Mouse (Mus musculus): ENCODE measurements around the gene Acot2. TPM values are rescaled to one million over a fixed set of nuclear protein-coding genes. Genes with fewer than 3 reads are reported as not detected.
A peak's percentile ranks its signal among the peaks of the same experiment; 100 is the strongest.
"Not testable (repeated sequence)": the region's sequence is repeated elsewhere in the genome, so short reads cannot be mapped to it uniquely, and the experiment has no call there.

The Acot2 gene
- total RNA-seq (2021): 10 to 100 TPM; 16.2 to 18.1 TPM
- long read RNA-seq, experiment 1, transcript Acot2-201 (3 exons, 2,196 nt): major isoform, 8 of 8 reads
- long read RNA-seq, experiment 1, partial matches to known transcripts: 0 of 8 reads
- long read RNA-seq, experiment 1, other reads (novel, unspliced or antisense): 0 of 8 reads
- long read RNA-seq, experiment 2, transcript Acot2-201 (3 exons, 2,196 nt): major isoform, 10 of 10 reads
- long read RNA-seq, experiment 2, partial matches to known transcripts: 0 of 10 reads
- long read RNA-seq, experiment 2, other reads (novel, unspliced or antisense): 0 of 10 reads

DNA sequence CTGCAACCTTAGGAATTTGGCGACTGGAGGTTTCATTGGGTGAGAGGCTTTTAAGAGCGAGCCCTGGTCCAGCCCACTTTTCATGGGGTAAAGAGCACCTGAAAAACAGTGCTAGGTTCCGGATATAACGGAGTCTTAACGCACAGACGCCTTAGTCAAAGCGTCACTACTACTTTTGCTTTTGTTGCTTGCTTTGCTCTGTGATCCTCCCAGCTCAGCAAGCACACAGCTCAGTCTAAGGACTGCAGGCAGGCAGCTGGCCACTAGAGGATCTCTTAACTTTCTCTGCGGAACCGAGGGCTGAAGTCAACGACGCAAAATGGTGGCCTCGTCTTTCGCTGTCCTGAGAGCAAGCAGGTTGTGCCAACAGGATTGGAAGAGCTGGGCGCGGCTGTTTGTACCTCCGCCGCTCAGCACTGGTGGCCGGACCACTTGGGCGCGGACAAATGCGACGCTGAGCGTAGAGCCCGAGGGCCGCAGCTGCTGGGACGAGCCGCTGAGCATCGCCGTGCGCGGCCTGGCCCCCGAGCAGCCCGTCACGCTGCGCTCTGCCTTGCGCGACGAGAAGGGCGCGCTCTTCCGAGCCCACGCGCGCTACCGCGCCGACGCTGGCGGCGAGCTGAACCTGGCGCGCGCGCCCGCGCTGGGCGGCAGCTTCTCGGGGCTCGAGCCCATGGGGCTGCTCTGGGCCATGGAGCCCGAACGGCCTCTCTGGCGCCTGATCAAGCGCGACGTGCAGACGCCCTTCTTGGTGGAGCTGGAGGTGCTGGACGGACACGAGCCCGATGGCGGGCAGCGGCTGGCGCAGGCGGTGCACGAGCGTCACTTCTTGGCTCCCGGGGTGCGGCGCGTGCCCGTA, at the start of gene Acot2:
Gene Acot2, plus strand, starts transcription at position 279 of the 859 bp plus-strand sequence.
- peak; percentile 82 for TF ChIP-seq CTCF (conservative IDR thresholded peaks at IDR 0.05)
- H3K27ac ChIP-seq: peak within 1 kb of the TSS; percentile 96
- DNase-seq (ENCODE audit: low spot score in 2 of 2): peak; percentile 72 to 75
- peak within 1 kb of the TSS; percentile 77 for H3K4me3 ChIP-seq

DNA sequence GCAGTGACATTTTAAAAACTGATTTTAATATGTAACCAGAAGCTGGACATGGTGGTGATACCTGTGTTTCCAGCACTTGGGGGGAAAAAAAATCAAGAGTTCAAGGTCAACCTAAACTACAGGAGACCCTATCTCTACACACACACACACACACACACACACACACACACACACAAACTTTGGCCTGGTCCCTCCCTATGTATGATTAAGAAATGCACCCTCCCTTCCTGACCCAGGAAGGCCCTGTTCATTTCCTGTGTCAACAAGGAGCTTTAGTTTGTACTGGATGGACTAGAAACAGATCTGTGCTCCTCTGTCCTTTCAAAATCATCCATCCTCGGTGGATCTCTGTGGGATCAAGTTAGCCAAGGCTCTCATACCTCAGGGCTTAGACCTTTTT, 49.1 kb upstream of the Acot2 start:
- H3K27ac ChIP-seq; H3K4me3 ChIP-seq; DNase-seq (ENCODE audit: low spot score in 2 of 2): not testable (repeated sequence)

DNA sequence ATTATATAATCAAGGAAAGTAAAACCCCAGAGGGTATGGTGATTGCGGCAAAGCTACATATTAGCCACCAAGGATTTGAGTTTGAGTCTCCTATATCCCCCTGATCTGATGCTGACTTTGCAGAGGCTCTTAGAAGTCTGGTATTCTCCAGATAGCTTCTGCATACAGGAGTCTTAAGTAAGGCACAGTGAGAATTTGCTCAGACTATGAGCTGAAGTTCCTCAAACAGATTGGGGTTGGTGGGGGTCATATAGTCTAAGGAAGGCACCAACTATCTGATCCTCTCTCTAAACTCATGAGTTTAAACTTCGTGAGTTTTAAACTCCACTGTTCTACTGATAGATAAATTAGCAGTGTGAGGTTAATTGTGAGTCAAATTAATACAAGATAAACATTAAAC, 48.3 kb upstream of the Acot2 start:
- no peak overlapping the region for H3K27ac ChIP-seq
- DNase-seq (ENCODE audit: low spot score in 2 of 2): no peak
- no peak overlapping the region for H3K4me3 ChIP-seq
- TF ChIP-seq CTCF (conservative IDR thresholded peaks at IDR 0.05): no peak

DNA sequence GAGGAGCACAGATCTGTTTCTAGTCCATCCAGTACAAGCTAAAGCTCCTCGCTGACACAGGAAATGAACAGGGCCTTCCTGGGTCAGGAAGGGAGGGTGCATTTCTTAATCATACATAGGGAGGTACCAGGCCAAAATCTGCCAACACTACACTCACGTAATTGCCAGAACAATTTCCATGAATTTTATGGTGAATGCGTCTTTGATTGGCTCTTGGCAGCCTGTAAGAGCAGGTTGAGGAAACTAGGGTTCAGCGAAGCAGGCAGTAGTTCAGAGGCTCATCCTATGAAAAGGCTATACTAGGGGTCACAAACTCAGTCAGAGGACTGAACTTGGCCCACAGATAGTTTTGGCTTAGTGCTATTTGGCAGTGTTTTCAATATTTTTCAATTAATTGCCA, 47.6 kb upstream of the Acot2 start:
- no peak for DNase-seq (ENCODE audit: low spot score in 2 of 2)
- Histone ChIP-seq H3K27ac (no peak overlapping the region), H3K4me3 (no peak overlapping the region)
- no peak for TF ChIP-seq CTCF (conservative IDR thresholded peaks at IDR 0.05)

DNA sequence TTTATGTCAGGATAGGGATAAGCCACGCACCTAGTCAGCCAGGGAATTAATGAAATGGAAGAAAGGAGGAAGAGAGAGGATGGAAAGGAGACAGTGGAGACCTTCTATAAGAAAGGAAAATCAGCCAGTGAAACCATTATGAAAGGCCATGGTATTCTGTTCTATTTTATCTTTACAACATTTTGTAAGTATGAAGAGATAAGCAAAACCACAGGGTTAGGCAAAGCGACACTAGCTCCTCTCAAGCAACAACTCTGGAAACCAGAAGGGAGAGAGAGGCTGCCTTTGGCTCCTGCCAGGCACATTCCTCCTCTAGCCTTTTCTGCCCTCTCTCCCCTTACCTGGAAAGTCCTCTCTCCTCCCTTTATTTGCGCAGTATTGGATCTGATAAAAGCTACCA, 45.7 kb upstream of the Acot2 start:
- DNase-seq (ENCODE audit: low spot score in 2 of 2): no peak
- TF ChIP-seq CTCF (conservative IDR thresholded peaks at IDR 0.05): no peak
- Histone ChIP-seq H3K27ac (no peak overlapping the region), H3K4me3 (no peak overlapping the region)

DNA sequence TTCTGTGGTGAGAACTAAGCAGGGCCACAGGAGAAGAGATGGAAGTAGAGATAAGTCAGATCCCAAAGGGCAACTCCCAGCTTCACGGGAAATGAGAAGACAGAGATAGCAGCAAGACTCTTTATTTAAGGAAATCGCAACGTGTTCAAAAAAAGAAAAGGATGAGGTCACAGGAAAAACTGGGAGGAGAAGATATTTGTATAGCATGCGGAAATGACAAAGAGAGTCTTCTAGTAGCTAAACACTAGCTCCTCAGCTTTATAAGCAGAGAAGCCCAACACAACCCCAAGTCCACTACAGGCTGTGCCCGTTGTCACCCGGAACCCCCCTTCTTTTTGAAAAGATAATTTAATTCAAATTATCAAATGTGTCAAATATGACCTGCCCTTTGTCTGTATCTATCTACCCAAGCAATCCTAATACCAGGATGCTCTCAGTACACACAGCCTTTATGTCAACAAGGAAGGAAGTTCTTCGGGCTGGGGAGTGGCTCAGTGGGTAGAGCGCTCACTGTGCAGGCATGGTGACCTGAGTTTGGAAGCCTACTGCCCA, 40.3 kb upstream of the Acot2 start:
- no peak overlapping the region for H3K4me3 ChIP-seq
- H3K27ac ChIP-seq: no peak overlapping the region
- TF ChIP-seq CTCF (conservative IDR thresholded peaks at IDR 0.05): no peak
- DNase-seq (ENCODE audit: low spot score in 2 of 2): no peak

DNA sequence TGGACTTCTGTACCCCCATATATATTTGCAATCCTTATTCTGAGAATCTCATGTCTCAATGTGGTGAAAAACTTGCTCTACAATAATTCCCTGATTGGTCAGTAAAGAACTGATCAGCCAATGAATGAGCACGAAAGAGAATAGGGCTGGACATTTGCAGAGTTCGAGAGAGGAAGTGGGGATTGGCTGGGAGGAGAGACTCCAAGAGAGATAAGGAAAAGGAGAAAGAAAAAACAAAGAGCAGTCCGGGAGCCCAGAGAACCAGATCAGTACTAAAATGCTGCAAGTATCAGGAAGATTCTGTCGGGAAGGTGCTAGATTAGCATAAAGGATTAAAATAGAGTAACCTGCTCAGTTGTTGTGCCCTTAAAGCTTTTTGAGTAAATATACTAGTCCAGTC, 38.6 kb upstream of the Acot2 start:
- Histone ChIP-seq H3K27ac (no peak overlapping the region), H3K4me3 (no peak overlapping the region)
- DNase-seq (ENCODE audit: low spot score in 2 of 2): no peak
- TF ChIP-seq CTCF (conservative IDR thresholded peaks at IDR 0.05): no peak

DNA sequence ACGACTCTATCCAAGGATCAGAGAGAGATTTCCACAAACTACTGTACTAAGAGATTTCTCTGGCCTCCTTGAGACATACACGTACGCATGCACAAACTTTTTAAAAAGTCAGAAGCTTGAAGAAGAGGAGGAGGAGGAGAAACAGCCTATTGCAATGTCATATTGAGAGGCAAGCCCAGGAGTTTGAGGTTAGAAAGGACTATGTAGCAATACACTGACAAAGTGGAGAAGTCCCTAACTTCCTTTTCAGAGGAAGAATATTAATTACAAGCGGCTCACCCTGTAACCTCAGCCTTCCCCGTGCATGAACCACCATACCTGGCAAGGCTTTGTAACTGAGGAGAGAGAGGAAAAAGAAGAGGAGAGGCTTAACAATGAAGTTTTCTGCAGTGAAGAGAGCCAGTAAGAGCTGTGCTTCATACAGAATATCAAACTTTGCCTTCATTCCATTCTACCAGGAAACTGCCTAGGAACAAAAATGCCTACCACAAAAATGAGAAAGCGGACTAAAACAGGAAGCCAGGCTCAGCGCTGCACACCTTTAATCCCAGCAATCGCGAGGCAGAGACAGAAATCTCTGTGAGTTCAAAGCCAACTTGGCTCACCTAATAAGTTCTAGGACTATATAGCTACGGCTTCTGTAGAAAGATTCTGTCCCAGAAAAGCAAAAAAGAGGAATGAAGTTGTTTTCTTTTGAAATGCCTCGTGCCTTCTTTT, 37.7 kb upstream of the Acot2 start:
- Histone ChIP-seq H3K4me3 (peak overlapping the region; percentile 70), H3K27ac (peak overlapping the region; percentile 93)
- DNase-seq (ENCODE audit: low spot score in 2 of 2): no peak
- TF ChIP-seq CTCF (conservative IDR thresholded peaks at IDR 0.05): no peak

DNA sequence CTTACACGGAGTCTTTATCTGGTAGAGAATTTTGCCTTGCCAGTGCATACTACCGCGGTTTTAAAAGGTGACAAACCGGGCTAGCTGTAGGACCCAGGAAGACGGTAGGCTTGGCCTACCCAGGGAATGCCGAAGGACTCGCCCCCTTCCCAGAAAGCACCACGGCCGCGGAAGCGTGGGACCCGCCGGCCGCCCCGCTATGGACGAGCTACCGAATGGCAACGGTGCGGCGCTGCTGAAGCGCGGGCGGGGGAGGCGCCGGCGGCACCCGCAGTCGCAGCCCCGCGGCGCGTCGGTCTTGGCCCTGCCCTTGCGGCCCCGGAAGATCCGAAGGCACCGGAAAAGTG, 37.2 kb upstream of the Acot2 start, which contains the start of gene Riox1:
Gene Riox1, plus strand, starts transcription at position 116 of the 347 bp plus-strand sequence.
- peak; percentile 89 to 91 for DNase-seq (ENCODE audit: low spot score in 2 of 2)
- H3K4me3 ChIP-seq: peak within 1 kb of the TSS; percentile 70
- peak within 1 kb of the TSS; percentile 93 for H3K27ac ChIP-seq
- TF ChIP-seq CTCF (conservative IDR thresholded peaks at IDR 0.05): 0 out of 2 replicates have a peak, but pooled peaks have one; percentile 16

DNA sequence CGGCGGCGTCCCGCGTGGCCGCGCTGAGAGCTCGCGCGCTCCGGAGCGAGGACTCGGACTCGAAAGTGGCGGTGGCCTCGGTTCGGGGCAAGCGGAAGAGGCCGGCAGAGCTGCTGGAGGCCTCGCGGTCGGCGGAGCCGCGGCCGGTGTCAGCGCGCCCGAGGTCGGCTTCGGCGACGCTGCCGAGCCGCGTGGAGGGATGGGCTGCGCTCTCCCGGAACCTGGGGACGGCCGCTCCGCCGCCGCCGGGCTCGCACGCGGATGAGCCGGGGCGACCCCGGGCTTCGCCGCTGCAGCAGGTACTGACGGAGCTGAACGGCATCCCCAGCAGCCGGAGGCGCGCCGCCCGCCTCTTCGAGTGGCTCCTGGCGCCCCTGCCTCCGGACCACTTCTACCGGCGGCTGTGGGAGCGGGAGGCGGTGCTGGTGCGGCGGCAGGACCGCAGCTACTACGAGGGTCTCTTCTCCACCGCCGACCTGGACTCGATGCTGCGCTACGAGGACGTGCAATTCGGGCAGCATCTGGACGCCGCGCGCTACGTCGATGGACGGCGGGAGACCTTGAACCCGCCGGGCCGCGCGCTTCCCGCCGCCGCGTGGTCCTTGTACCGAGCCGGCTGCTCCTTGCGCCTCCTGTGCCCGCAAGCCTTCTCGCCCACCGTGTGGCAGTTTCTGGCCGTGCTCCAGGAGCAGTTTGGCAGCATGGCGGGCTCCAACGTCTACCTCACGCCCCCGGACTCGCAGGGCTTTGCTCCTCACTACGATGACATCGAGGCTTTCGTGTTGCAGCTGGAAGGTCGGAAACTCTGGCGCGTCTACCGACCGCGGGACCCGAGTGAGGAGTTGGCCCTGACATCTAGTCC, 36.6 kb upstream of the Acot2 start:
- peak overlapping the region; percentile 93 for H3K27ac ChIP-seq
- TF ChIP-seq CTCF (conservative IDR thresholded peaks at IDR 0.05): no peak
- DNase-seq (ENCODE audit: low spot score in 2 of 2): peak in 1 of 2 experiments; percentile 54
- peak overlapping the region; percentile 70 for H3K4me3 ChIP-seq

DNA sequence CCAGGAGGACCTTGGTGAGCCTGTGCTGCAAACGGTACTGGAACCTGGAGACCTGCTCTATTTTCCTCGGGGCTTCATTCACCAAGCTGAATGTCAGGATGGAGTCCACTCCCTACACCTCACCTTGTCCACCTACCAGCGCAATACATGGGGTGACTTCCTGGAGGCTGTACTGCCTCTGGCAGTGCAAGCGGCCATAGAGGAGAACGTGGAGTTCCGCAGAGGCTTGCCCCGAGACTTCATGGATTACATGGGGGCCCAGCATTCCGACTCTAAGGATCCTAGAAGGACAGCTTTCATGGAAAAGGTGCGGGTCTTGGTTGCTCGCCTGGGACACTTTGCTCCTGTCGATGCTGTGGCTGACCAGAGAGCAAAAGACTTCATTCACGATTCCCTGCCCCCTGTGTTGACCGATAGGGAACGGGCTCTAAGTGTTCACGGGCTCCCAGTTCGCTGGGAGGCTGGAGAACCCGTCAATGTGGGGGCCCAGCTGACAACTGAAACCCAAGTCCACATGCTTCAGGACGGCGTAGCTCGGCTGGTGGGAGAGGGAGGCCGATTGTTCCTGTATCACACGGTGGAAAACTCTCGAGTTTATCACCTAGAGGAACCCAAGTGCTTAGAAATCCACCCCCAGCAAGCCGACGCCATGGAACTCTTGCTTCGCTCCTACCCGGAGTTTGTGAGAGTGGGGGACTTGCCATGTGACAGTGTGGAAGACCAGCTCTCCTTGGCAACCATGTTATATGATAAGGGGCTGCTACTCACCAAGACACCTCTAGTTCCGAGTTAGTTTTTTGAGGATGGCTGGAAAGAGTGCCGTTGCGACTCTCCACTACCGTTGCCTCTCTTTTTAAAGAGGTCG, 35.7 kb upstream of the Acot2 start:
- no peak for TF ChIP-seq CTCF (conservative IDR thresholded peaks at IDR 0.05)
- H3K27ac ChIP-seq: peak overlapping the region; percentile 93; the same call in 1 of the 2 replicates
- DNase-seq (ENCODE audit: low spot score in 2 of 2): no peak
- peak overlapping the region; percentile 70 for H3K4me3 ChIP-seq
